Mouse (Mus musculus): ENCODE data around the gene Abr.

Abr gene

DNA sequence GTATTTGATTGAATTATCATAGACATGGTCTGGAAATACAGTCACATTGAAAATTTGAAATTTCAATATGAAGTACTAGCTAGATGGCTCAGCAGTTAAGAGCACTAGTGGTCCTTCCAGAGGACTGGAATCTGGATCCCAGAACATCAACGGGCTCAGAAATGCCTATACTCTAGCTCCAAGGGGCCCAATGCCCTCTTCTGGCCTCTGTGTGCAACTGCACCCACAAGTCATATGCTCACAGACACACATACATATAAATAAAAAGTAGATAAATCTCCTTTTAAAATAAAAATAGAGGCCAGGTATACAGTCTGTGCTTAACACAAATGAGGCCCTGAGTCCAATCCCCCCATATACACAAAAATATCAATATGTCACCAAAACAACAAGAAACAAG, 235.0 kb downstream of the Abr start:
- POLR2A ChIA-PET, result interaction anchor here (0.8 to 13.7 kb wide), 26 partner anchors 8 to 185 kb away, joined by 3 to 132 read pairs (median 4); partner anchors contain the start of genes Dbil5 (in 1 of the 4), Gemin4 (in 1 of the 4), Glod4 (in 1 of the 4) and Mrm3 (in 1 of the 4)
- CTCF ChIA-PET, result interaction anchor here (0.5 to 6.1 kb wide), 44 partner anchors 8 to 259 kb away, joined by 3 to 51 read pairs (median 4); partner anchors contain the start of genes Nxn (in 4 of the 4), Dbil5 (in 1 of the 4), Gemin4 (in 1 of the 4) and Timm22 (in 1 of the 4)

GRCm38 (mm10) chr11:76385746-76386145, 236.4 kb downstream of the Abr start:
- ChIA-PET CTCF (interaction anchor here (0.5 to 6.1 kb wide), 23 partner anchors 11 to 180 kb away, joined by 3 to 51 read pairs (median 6); partner anchors contain the start of genes Nxn (in 3 of the 4) and Timm22 (in 1 of the 4)), POLR2A (interaction anchor here in 3 of 4 experiments (0.6 to 13.7 kb wide), 22 partner anchors 11 to 168 kb away, joined by 3 to 132 read pairs (median 4); partner anchors contain the start of genes Dbil5 (in 1 of the 3), Gemin4 (in 1 of the 3), Nxn (in 1 of the 3) and Timm22 (in 1 of the 3))

DNA sequence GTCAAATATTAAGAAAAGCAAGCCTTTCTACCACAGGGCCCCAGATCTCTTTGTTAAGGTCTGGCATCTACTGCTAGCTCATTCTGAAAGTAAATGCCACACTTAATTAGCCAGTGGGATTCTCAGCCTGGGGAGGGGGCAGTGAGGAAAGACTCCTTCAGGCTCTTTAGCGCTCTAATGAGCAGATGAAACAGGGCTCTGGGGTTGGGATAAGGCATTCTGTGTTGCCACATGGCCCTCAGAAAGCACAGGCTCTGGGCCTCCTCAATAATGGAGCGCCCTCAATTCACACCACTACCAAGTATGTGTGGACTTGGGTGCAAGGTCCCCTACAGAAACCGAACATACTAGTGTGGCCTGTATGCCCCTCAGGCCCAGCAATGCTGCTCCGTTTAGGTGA, 237.1 kb downstream of the Abr start:
- ChIA-PET POLR2A (interaction anchor here in 3 of 4 experiments (0.6 to 13.7 kb wide), 14 partner anchors 10 to 379 kb away, joined by 3 to 132 read pairs (median 4); no protein-coding TSS in a partner anchor), CTCF (interaction anchor here in 3 of 4 experiments (0.6 to 6.1 kb wide), 10 partner anchors 10 to 528 kb away, joined by 3 to 51 read pairs (median 8); partner anchors contain the start of gene Nxn (in 1 of the 3))

GRCm38 (mm10) chr11:76384307-76384706, 237.8 kb downstream of the Abr start:
- ChIA-PET POLR2A (interaction anchor here in 2 of 4 experiments (1.0 to 13.7 kb wide), 5 partner anchors 11 to 85 kb away, joined by 3 to 132 read pairs (median 4); no protein-coding TSS in a partner anchor), CTCF (interaction anchor here in 2 of 4 experiments (0.7 to 6.1 kb wide), 4 partner anchors 111 to 527 kb away, joined by 3 to 51 read pairs (median 20); no protein-coding TSS in a partner anchor)

- CTCF ChIA-PET, result interaction anchor here in 3 of 4 experiments (0.5 to 6.1 kb wide), 4 partner anchors 111 to 130 kb away, joined by 4 to 51 read pairs (median 5); no protein-coding TSS in a partner anchor
- POLR2A ChIA-PET, result interaction anchor here (0.6 to 13.7 kb wide), 16 partner anchors 9 to 117 kb away, joined by 3 to 132 read pairs (median 4); partner anchors contain the start of gene Nxn (in 1 of the 4)
Measured at GRCm38 (mm10) chr11:76382711-76383324, 239.3 kb downstream of the Abr start.

DNA sequence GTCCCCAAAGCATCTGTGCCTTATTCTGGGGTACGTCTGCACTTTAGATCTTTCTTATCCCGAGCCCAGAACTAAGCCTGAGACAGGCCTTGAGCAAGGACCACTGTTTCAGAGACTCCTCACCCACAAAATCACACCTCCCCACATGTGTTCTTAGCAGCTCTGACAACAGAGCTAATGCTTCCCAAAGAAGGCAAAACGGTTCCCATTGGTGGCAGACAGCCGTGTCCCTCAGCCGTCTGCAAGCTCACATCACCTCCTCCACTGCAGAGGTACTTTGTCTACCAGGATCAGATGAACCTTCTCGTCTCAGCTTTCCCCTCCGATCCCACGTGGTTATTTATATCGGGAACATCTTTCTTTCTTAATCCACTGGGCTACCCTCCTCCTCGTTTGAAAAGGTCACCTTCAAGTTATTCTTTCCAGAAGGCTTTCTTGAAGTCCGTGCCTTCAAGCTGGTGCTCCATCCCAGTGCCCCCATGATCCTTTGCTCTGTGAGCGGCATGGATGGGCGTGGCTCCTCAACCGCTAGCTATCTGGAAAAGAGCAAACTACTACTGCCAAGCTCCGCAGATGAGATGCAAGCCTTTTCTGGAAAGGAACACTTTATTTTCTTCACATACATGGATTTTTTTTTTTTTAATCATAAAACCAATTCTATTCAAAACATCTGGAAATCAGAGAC, 240.8 kb downstream of the Abr start:
- CTCF ChIA-PET, result interaction anchor here in 3 of 4 experiments (0.5 to 1.6 kb wide), 13 partner anchors 8 to 129 kb away, joined by 3 to 10 read pairs (median 4); no protein-coding TSS in a partner anchor
- POLR2A ChIA-PET, result interaction anchor here (0.6 to 2.2 kb wide), 21 partner anchors 8 to 164 kb away, joined by 3 to 10 read pairs (median 4); partner anchors contain the start of genes Dbil5 (in 1 of the 4) and Gemin4 (in 1 of the 4)

GRCm38 (mm10) chr11:76379921-76380544, 242.1 kb downstream of the Abr start:
- ChIA-PET CTCF (interaction anchor here in 1 of 4 experiments (0.7 to 1.4 kb wide), 2 partner anchors 10 kb away, joined by 3 read pairs; no protein-coding TSS in a partner anchor), POLR2A (interaction anchor here in 3 of 4 experiments (0.6 to 2.2 kb wide), 6 partner anchors 8 to 1926 kb away, joined by 3 to 10 read pairs (median 4); no protein-coding TSS in a partner anchor)

DNA sequence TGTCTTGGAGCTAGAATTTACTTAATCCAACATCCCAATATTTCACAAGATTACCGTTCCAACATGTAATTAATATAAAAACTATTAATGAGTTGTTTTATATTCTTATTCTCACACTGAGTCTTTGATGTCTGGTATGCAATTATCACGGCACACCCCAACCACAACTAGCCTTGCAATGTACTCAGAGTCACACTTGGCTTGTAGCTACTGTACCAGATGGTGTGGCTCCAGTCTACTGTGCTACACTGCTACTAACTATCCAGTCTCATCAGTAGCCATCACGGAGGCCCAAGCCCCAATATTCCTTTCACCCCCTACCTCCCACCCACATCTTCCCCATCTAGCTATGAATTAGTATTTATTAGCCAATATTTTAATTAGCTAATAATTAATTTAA, 245.7 kb downstream of the Abr start:
- POLR2A ChIA-PET, result interaction anchor here in 2 of 4 experiments (0.7 to 7.4 kb wide), 6 partner anchors 11 to 27 kb away, joined by 3 to 132 read pairs (median 32); partner anchors contain the start of gene Nxn (in 1 of the 2)
- CTCF ChIA-PET, result interaction anchor here in 3 of 4 experiments (0.6 to 1.3 kb wide), 6 partner anchors 10 to 130 kb away, joined by 3 to 4 read pairs (median 3); no protein-coding TSS in a partner anchor

DNA sequence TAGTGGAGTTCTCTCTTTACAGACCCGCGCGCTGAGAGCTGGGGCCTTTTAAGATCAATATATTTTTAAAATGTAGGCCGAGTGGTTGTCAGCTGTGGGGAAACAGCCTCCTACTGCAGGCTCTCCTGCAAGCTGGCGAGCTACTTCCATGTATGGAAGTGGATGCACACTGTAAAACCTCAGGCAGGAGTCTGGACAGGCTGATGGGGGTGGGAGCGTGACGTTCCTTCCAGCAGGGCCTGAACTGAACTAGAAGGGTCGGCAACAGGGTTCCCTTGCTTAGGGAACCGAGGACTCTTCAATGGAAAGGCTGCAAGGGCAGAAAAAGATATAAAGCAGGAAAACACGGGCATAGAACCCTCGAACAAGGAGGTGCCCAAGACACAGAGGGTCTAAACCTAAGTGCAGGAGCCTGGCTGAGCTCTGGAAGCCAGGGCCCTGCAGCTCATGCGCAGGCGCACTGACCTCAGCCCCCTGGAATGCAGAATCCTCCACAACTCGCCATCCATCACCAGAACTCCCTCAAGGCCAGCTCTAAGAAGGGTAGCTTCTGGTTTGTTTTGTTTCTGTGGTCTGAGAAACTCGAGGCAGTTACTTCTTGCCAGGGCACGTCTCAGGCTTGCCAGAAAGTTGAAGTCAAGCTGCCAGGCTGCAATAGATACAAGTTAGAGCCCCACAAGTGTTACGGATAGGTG, 247.5 kb downstream of the Abr start:
- CTCF ChIA-PET, result interaction anchor here (0.7 to 2.6 kb wide), 12 partner anchors 11 to 121 kb away, joined by 3 to 10 read pairs (median 3); partner anchors contain the start of gene Nxn (in 1 of the 4)
- POLR2A ChIA-PET, result interaction anchor here (0.6 to 7.4 kb wide), 41 partner anchors 8 to 559 kb away, joined by 3 to 132 read pairs (median 4); partner anchors contain the start of genes Dbil5 (in 2 of the 4), Gemin4 (in 2 of the 4), Nxn (in 1 of the 4) and Timm22 (in 1 of the 4)

DNA sequence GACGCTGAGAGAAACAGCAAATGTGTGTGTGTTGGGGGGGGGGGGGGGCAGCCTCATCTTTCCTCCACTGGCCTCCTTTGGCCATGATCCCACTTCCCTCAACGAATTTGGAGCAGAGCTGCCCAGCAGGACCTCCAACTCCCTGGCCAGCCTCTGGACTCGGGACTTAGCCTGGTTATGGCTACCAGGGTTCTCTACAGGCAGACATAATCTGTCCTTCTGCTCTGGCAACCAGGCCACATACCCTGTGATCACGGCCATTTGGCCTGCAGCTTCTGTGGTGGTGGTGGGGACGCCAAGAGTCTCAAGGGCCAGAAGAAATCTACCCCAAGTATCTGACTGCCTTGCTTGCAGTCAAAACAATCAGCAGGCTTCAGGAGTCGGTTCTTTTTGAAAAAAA, 249.6 kb downstream of the Abr start:
- POLR2A ChIA-PET, result interaction anchor here in 3 of 4 experiments (0.5 to 7.4 kb wide), 15 partner anchors 8 to 1219 kb away, joined by 3 to 132 read pairs (median 6); partner anchors contain the start of gene Timm22 (in 1 of the 3)
- CTCF ChIA-PET, result interaction anchor here in 1 of 4 experiments (0.7 kb wide), 1 partner anchor 69 kb away, joined by 5 read pairs; no protein-coding TSS in a partner anchor

DNA sequence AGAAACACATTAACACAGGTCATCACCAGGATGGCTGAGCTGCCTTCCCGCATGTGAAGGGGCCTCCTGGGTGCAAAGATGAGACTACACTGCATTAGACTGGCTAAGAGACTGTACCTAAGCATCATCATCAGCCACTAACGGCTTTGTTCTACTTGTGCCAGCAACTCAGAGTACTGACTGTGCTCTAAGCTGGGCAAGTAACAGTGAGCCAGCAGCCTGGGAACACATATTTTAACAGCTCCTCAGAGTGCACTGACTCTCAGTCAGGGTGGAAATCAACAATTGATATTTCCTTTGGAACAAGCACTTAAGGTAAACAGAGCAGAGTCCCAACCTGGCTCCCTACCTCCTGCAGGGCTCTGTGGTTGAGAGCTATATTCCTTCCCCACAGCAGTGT, 250.0 kb downstream of the Abr start:
- POLR2A ChIA-PET, result interaction anchor here (0.5 to 7.4 kb wide), 18 partner anchors 9 to 199 kb away, joined by 3 to 132 read pairs (median 5); partner anchors contain the start of gene Timm22 (in 1 of the 4)
- CTCF ChIA-PET, result interaction anchor here in 2 of 4 experiments (0.7 to 1.2 kb wide), 2 partner anchors 13 to 69 kb away, joined by 3 to 5 read pairs; no protein-coding TSS in a partner anchor

- ChIA-PET POLR2A (interaction anchor here (0.6 to 7.4 kb wide), 17 partner anchors 11 to 843 kb away, joined by 3 to 132 read pairs (median 4); partner anchors contain the start of genes Glod4 (in 2 of the 4) and Mrm3 (in 2 of the 4)), CTCF (interaction anchor here in 3 of 4 experiments (0.6 to 1.0 kb wide), 6 partner anchors 10 to 123 kb away, joined by 3 to 8 read pairs (median 3); no protein-coding TSS in a partner anchor)
Measured at GRCm38 (mm10) chr11:76370491-76370890, 251.6 kb downstream of the Abr start.

Data from embryonic stem cell, embryonic (primary cell).